Mouse (Mus musculus) thymus, adult 2 months (tissue): ENCODE results near the gene Dstn.

Experiments used
- CTCF ChIP-seq: fragments of 200-500 bp; IDR thresholded peaks from 2 replicates; pipeline ENCODE4 v1.5.1; 2012; ENCODE audit warnings: mild to moderate bottlenecking, control low read depth, low read length, moderate library complexity, borderline replicate concordance; ENCODE audit not compliant: control insufficient read depth, poor library complexity, insufficient read depth; ENCODE audit errors: extremely low read depth
- POLR2A ChIP-seq: fragments of 200-500 bp; IDR thresholded peaks from 2 replicates; pipeline ENCODE4 v1.6.1; 2012; ENCODE audit warnings: mild to moderate bottlenecking, low read length, control low read depth, moderate library complexity; ENCODE audit not compliant: control insufficient read depth, poor library complexity, insufficient read depth; ENCODE audit errors: extremely low read depth

DNA sequence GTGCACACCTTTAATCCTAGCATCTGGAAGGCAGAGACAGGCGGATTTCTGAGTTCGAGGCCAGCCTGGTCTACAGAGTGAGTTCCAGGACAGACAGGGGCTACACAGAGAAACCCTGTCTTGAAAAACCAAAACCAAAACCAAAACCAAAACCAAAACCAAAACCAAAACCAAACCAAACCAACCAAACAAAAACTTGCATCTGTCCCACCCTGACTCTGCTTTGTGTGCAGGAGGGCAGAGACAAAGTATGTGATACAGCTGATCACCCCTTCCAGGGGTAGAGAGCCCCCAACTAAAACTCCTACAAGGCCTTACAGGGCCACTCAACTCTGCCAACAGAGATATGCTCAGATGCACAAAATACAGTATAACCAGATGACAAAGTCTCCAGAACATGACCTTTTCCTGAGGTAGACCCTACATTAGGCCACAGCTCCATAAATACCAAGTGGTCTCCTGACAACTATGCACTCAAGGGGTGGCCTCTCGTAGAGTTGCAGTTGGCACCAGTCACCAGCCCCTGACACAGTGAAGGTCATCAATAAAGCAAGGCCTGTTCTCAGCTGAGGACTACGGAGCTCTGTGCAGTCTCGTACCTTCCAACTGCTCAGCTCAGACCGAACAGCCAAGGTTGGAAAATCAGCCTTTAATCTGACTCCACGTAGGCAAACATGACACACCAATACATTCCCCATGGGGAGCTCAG lies 77.0 kb downstream of the Dstn start:
- TF ChIP-seq POLR2A: no peak
- TF ChIP-seq CTCF: no peak
